Mouse (Mus musculus): ENCODE measurements around the gene Mpp6.

GRCm38 (mm10) chr6:50218628-50219027, 108.6 kb downstream of the Mpp6 start:
- TF ChIP-seq EP300 (IDR thresholded peaks at IDR 0.05; ENCODE audit: low read depth): no peak
- TF ChIP-seq CTCF (IDR thresholded peaks at IDR 0.05; ENCODE audit: low read depth): no peak
